Mouse (Mus musculus): ENCODE data around the gene Olfr1394.

GRCm38 (mm10) chr11:49175345-49175744, 21.2 kb downstream of the Olfr1394 start:
- TF ChIP-seq POLR2A (IDR thresholded peaks at IDR 0.05; ENCODE audit: low read depth, low read length) (no peak), CTCF (conservative IDR thresholded peaks at IDR 0.05; ENCODE audit: insufficient read depth, insufficient read length, low read depth, low read length) (no peak)
